31 mouse cellular contexts compared by ENCODE assay signal in genomic region chr4:155354035-155354434, GRCm38 (mm10). TPM values are rescaled to one million over a fixed set of nuclear protein-coding genes. Genes with fewer than 3 reads are reported as not detected.
A peak's percentile ranks its signal among the peaks of the same experiment; 100 is the strongest.
DNase-seq lines count a peak whose midpoint lies in the region; ATAC-seq lines count a peak whose summit lies in the region.
"Had no signal": no experiment of that assay in that cellular context is flagged by ENCODE, and none has a peak within 500 bp of the region (broad histone marks: within the 10 kb centered on the region; RNA-seq: fewer than 3 reads in every experiment).

No protein-coding gene starts in this region.

- 90% methylated on average over 6 of the region's 6 CpGs for WGBS in hindbrain, embryonic 12.5 days

- no peak overlapping the region for H3K27ac ChIP-seq in hindbrain, embryonic 12.5 days
- H3K27ac ChIP-seq: hindbrain, embryonic 14.5 days; kidney, embryonic 15.5 days; left cerebral cortex, adult 2 months; limb, embryonic 13.5 days; lung, embryonic 15.5 days had no signal

- no peak overlapping the region for H3K4me2 ChIP-seq in hindbrain, embryonic 12.5 days (replicated peaks)
- H3K4me2 ChIP-seq: heart, embryonic 11.5 days; hindbrain, embryonic 14.5 days; kidney, embryonic 15.5 days; limb, embryonic 13.5 days; liver, embryonic 11.5 days; lung, embryonic 15.5 days had no signal

- peaks cover 24% of the 10 kb centered on the region for H3K4me1 ChIP-seq in megakaryocyte, embryonic 14.5 days
- H3K4me1 ChIP-seq in hindbrain, embryonic 12.5 days, result no peaks in the 10 kb centered on the region
- H3K4me1 ChIP-seq: kidney, embryonic 15.5 days; lung, embryonic 15.5 days had no signal

- no peak for ATAC-seq in hindbrain, embryonic 12.5 days (ENCODE audit: low FRiP score)
- ATAC-seq: forebrain, embryonic 16.5 days; intestine, postnatal 0 days had no signal

- H3K9ac ChIP-seq in hindbrain, embryonic 12.5 days, result no peak overlapping the region
- H3K9ac ChIP-seq: hindbrain, embryonic 14.5 days; kidney, embryonic 15.5 days; limb, embryonic 13.5 days; lung, embryonic 15.5 days had no signal

- DNase-seq in 416B (ENCODE audit: low read depth), result peak; percentile 79
- DNase-seq in T-cell, adult 2 months (ENCODE audit: low spot score), result peak; percentile 35
- DNase-seq in thymus, postnatal 14 days, result peak; percentile 36
- DNase-seq in kidney, adult 9 months, result no peak
- no peak for DNase-seq in B cell, adult 2 months
- DNase-seq: adrenal gland, postnatal 25 days; cerebellum, adult 18-20 months; cerebellum, postnatal 10 days; gastrocnemius, postnatal 10 days; heart, postnatal 36 days; midbrain, embryonic 14.5 days; spleen, adult 18-20 months had no signal

- peaks cover 22% of the 10 kb centered on the region for H3K9me3 ChIP-seq in megakaryocyte, embryonic 14.5 days
- no peaks in the 10 kb centered on the region for H3K9me3 ChIP-seq in hindbrain, embryonic 12.5 days (replicated peaks)
- H3K9me3 ChIP-seq: G1E; kidney, embryonic 15.5 days; limb, embryonic 13.5 days; lung, embryonic 15.5 days had no signal

- H3K4me3 ChIP-seq in megakaryocyte, embryonic 14.5 days (replicated peaks), result peak overlapping the region; percentile 11
- no peak overlapping the region for H3K4me3 ChIP-seq in hindbrain, embryonic 12.5 days
- H3K4me3 ChIP-seq: erythroblast, embryonic 14.5 days; kidney, embryonic 15.5 days; left cerebral cortex, adult 2 months; limb, embryonic 13.5 days; lung, embryonic 15.5 days had no signal

- peaks cover 82% of the 10 kb centered on the region for H3K27me3 ChIP-seq in megakaryocyte, embryonic 14.5 days (replicated peaks)
- H3K27me3 ChIP-seq in hindbrain, embryonic 12.5 days, result peaks cover 13% of the 10 kb centered on the region

- no peaks in the 10 kb centered on the region for H3K36me3 ChIP-seq in megakaryocyte, embryonic 14.5 days (replicated peaks; ENCODE audit: low read length)
- H3K36me3 ChIP-seq in hindbrain, embryonic 12.5 days, result no peaks in the 10 kb centered on the region
- H3K36me3 ChIP-seq: G1E; kidney, embryonic 15.5 days; limb, embryonic 13.5 days; lung, embryonic 15.5 days had no signal

RNA-seq across cellular contexts. Expression of gene Prkcz, which starts 7.1 kb away (rescaled TPM):
- polyA plus RNA-seq in megakaryocyte, embryonic 14.5 days (2012; ENCODE audit: insufficient read depth, low replicate concordance), result not detected in 2 replicates
- polyA plus RNA-seq in hindbrain, embryonic 12.5 days (2016; fragmentation: Nextera tagmentation; extraction: Ambion mirVana), result 33.7 and 33.9 TPM in 2 replicates
- polyA plus RNA-seq: G1E had no signal

RNA-seq across cellular contexts. Expression of gene Gabrd, which starts 43.9 kb away (rescaled TPM):
- not detected in 2 replicates for polyA plus RNA-seq in megakaryocyte, embryonic 14.5 days (2012; ENCODE audit: insufficient read depth, low replicate concordance)
- not detected in 2 replicates for polyA plus RNA-seq in hindbrain, embryonic 12.5 days (2016; fragmentation: Nextera tagmentation; extraction: Ambion mirVana)
- polyA plus RNA-seq: C2C12; embryonic facial prominence, embryonic 14.5 days; erythroblast, embryonic 14.5 days; forebrain, embryonic 11.5 days; G1E; kidney, embryonic 15.5 days; liver, embryonic 11.5 days; liver, embryonic 16.5 days; midbrain, embryonic 14.5 days; neural tube, embryonic 11.5 days; stomach, embryonic 14.5 days had no signal

RNA-seq across cellular contexts. Expression of gene Cfap74, which starts 55.0 kb away (rescaled TPM):
- not detected in 2 replicates for polyA plus RNA-seq in megakaryocyte, embryonic 14.5 days (2012; ENCODE audit: insufficient read depth, low replicate concordance)
- 5.6 and 6.3 TPM in 2 replicates for polyA plus RNA-seq in hindbrain, embryonic 12.5 days (2016; fragmentation: Nextera tagmentation; extraction: Ambion mirVana)
- polyA plus RNA-seq: erythroblast, embryonic 14.5 days; G1E had no signal

Comparison
In these comparisons a context has a peak if more than half of its experiments do, and no peak if none do; other contexts are left out.
1. DNase-seq: peak in 416B (single experiment), T-cell, adult 2 months (single experiment) and thymus, postnatal 14 days (single experiment); none in kidney, adult 9 months (single experiment) and B cell, adult 2 months (0 of 2).
2. RNA of gene Prkcz, which starts 7.1 kb away (polyA plus RNA-seq): 33.7 to 33.9 TPM in hindbrain, embryonic 12.5 days; not detected in megakaryocyte, embryonic 14.5 days; every median in the first group is over 10 times any median in the second.